ENCODE assay signal across 9 mouse cellular contexts in the genomic region with DNA sequence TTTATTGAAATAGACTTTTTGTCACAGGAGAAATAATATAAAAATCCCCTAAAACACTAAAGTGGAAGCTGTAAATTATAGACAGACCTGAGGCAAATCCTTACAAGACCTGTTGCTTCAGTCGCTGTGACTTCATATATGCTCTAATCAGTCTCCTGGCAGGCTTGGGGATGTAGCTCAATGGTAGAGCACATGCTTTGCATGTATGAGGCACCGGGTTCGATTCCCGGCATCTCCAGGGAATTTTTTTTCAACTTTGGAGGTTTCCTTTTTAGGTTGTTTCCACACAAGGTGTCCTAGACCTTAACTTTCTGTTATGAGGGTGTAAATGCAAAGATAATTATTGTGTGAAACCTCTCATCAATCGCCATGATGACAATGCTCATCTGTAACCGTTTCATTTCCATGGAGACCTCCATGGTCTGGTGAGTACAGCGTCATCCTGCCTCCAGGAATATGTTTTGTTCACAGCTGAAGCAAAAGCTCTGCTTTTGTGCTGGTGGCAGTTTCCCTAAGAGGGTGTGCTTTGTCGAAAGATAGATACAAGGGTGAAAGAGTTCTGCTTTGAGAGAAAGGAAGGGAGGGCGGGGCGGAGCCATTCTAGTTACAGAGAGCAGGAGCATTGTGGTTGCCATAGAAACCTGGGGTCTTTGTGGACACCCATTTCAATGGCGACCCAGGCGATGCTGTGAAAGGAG. TPM values are rescaled to one million over a fixed set of nuclear protein-coding genes. Genes with fewer than 3 reads are reported as not detected.
DNase-seq lines count a peak whose midpoint lies in the region; ATAC-seq and TF ChIP-seq lines count a peak whose summit lies in the region.
"Had no signal": no experiment of that assay in that cellular context is flagged by ENCODE, and none has a peak within 500 bp of the region (broad histone marks: within the 10 kb centered on the region; RNA-seq: fewer than 3 reads in every experiment).

A gene (plus strand): TSS at position 644 of the 698 bp plus-strand sequence.

- H3K27me3 ChIP-seq in forebrain, embryonic 15.5 days: no peaks in the 10 kb centered on the region
- H3K27me3 ChIP-seq in liver, postnatal 0 days (ENCODE audit: insufficient read depth, low read length): no peaks in the 10 kb centered on the region

- no peak for TF ChIP-seq EP300 in liver, postnatal 0 days (IDR thresholded peaks at IDR 0.05; ENCODE audit: low read depth)

- H3K9me3 ChIP-seq in forebrain, embryonic 15.5 days: no peaks in the 10 kb centered on the region
- no peaks in the 10 kb centered on the region for H3K9me3 ChIP-seq in liver, postnatal 0 days (ENCODE audit: low read length)

- DNase-seq in MN1 (ENCODE audit: low spot score): peak; percentile 5
- peak; percentile 58 for DNase-seq in cerebellum, adult 11-12 months
- peak; percentile 71 to 73 for DNase-seq in left cerebral cortex, adult 18-20 months (ENCODE audit: low spot score in 2 of 2)
- DNase-seq in ovary, adult 18-20 months (ENCODE audit: low spot score): no peak
- no peak for DNase-seq in liver, postnatal 0 days

- peak within 1 kb of the TSS; percentile 84 for H3K27ac ChIP-seq in forebrain, embryonic 15.5 days (replicated peaks)
- peak within 1 kb of the TSS; percentile 78 for H3K27ac ChIP-seq in olfactory bulb, adult 2 months (ENCODE audit: insufficient read depth, low read depth, low read length)
- no peak within 1 kb of the TSS for H3K27ac ChIP-seq in liver, postnatal 0 days (ENCODE audit: low read depth)

- TF ChIP-seq POLR2A in olfactory bulb, adult 2 months (IDR thresholded peaks at IDR 0.05; ENCODE audit: insufficient read depth, low read depth, low read length): no peak

- H3K4me2 ChIP-seq in forebrain, embryonic 15.5 days (replicated peaks): peak within 1 kb of the TSS; percentile 35
- no peak within 1 kb of the TSS for H3K4me2 ChIP-seq in liver, postnatal 0 days (ENCODE audit: low read depth, low read length)

- 30% methylated on average over 12 of the region's 12 CpGs for WGBS in forebrain, embryonic 15.5 days
- WGBS in olfactory bulb, adult 2 months: 23% methylated on average over 12 of the region's 12 CpGs
- 50% methylated on average over 12 of the region's 12 CpGs for WGBS in liver, postnatal 0 days (ENCODE audit: insufficient replicate concordance)

- no peaks in the 10 kb centered on the region for H3K36me3 ChIP-seq in forebrain, embryonic 15.5 days
- H3K36me3 ChIP-seq in liver, postnatal 0 days (replicated peaks; ENCODE audit: insufficient read depth, low read length): no peaks in the 10 kb centered on the region

- H3K9ac ChIP-seq in forebrain, embryonic 15.5 days (replicated peaks): peak within 1 kb of the TSS; percentile 49
- H3K9ac ChIP-seq in liver, postnatal 0 days (replicated peaks): no peak within 1 kb of the TSS

- no peaks in the 10 kb centered on the region for H3K4me1 ChIP-seq in forebrain, embryonic 15.5 days
- no peaks in the 10 kb centered on the region for H3K4me1 ChIP-seq in olfactory bulb, adult 2 months (ENCODE audit: control insufficient read depth, insufficient read depth, low read length)
- H3K4me1 ChIP-seq in liver, postnatal 0 days (ENCODE audit: insufficient read depth): no peaks in the 10 kb centered on the region

- ATAC-seq in forebrain, embryonic 15.5 days (replicated peaks): peak; percentile 97
- no peak for ATAC-seq in liver, postnatal 0 days
- ATAC-seq in megakaryocyte progenitor cell, adult 5-6 weeks (replicated peaks; ENCODE audit: poor library complexity): no peak

- peak within 1 kb of the TSS; percentile 43 for H3K4me3 ChIP-seq in forebrain, embryonic 15.5 days
- H3K4me3 ChIP-seq in olfactory bulb, adult 2 months (ENCODE audit: insufficient read depth, low read depth, low read length): peak within 1 kb of the TSS; percentile 47
- no peak within 1 kb of the TSS for H3K4me3 ChIP-seq in liver, postnatal 0 days (ENCODE audit: low read depth, low read length)

- TF ChIP-seq CTCF in olfactory bulb, adult 2 months (IDR thresholded peaks at IDR 0.05; ENCODE audit: insufficient read depth, low read depth, low read length): no peak
- no peak for TF ChIP-seq CTCF in liver, postnatal 0 days (IDR thresholded peaks at IDR 0.05; ENCODE audit: low read depth)

RNA-seq across cellular contexts. Expression of the gene that starts here (rescaled TPM):
- polyA plus RNA-seq in forebrain, embryonic 15.5 days (2015; fragmentation: Nextera tagmentation; extraction: Ambion mirVana): 45.2 and 53.8 TPM in 2 replicates
- 100 to 1,000 TPM; 162 to 171 TPM for total RNA-seq in left cerebral cortex, adult 18-20 months (2021)
- not detected in 2 replicates for polyA plus RNA-seq in olfactory bulb, adult 2 months (2012; ENCODE audit: insufficient read depth, insufficient read length, low replicate concordance, missing spikeins)
- not detected in 2 replicates for polyA plus RNA-seq in liver, postnatal 0 days (2015; fragmentation: Nextera tagmentation; extraction: Ambion mirVana)
- 1.4 TPM in 1 of 2 replicates, not detected in the other for total RNA-seq in megakaryocyte progenitor cell, adult 5-6 weeks (2015)
- total RNA-seq in megakaryocyte progenitor cell, adult 5-6 weeks (2017): 5.2 TPM in 1 of 2 replicates, not detected in the other
- total RNA-seq: liver, adult 2 months had no signal
- polyA plus RNA-seq: liver, adult 2 months had no signal

Comparison
In these comparisons a context has a peak if more than half of its experiments do, and no peak if none do; other contexts are left out.
1. RNA of the gene that starts here (total RNA-seq): 162 to 171 TPM in left cerebral cortex, adult 18-20 months; 1.4 to 5.2 TPM in megakaryocyte progenitor cell, adult 5-6 weeks; every median in the first group is over 10 times any median in the second.
2. DNase-seq: peak in MN1 (single experiment), cerebellum, adult 11-12 months (single experiment) and left cerebral cortex, adult 18-20 months (2 of 2); none in ovary, adult 18-20 months (single experiment) and liver, postnatal 0 days (single experiment).